Mouse (Mus musculus) splenic B cell, adult 2 months (primary cell): ENCODE measurements around the gene Ythdf1.

Experiments used
- DNase-seq: peaks from one replicate; pipeline ENCODE4 v3.0.0-alpha.2; 2011; ENCODE audit warnings: low read depth, low spot score
- H3K27me3 ChIP-seq: 2 replicates; pipeline ENCODE4 v1.6.1; 2012; ENCODE audit warnings: mild to moderate bottlenecking, low read length, moderate library complexity, mixed read lengths; ENCODE audit not compliant: control insufficient read depth, poor library complexity, insufficient read depth, severe bottlenecking
- H3K36me3 ChIP-seq: 2 replicates; pipeline ENCODE4 v1.6.1; 2012; ENCODE audit warnings: mild to moderate bottlenecking, low read length, moderate library complexity, mixed read lengths; ENCODE audit not compliant: control insufficient read depth, poor library complexity, insufficient read depth, severe bottlenecking

The Ythdf1 gene

GRCm38 (mm10) chr2:180920810-180921400, at the start of gene Ythdf1:
Ythdf1 (minus strand) TSS chr2:180920949.
- peak; percentile 98 for DNase-seq
- no peaks in the 10 kb centered on the region for H3K27me3 ChIP-seq
- peaks cover 5% of the 10 kb centered on the region; the same call in 1 of the 2 replicates for H3K36me3 ChIP-seq

GRCm38 (mm10) chr2:180967010-180967763, 46.4 kb upstream of the Ythdf1 start, which contains the start of gene Arfgap1:
Arfgap1 (plus strand) TSS chr2:180967225.
- peak; percentile 87 for DNase-seq
- no peaks in the 10 kb centered on the region for H3K27me3 ChIP-seq
- peaks cover 2% of the 10 kb centered on the region for H3K36me3 ChIP-seq

DNA sequence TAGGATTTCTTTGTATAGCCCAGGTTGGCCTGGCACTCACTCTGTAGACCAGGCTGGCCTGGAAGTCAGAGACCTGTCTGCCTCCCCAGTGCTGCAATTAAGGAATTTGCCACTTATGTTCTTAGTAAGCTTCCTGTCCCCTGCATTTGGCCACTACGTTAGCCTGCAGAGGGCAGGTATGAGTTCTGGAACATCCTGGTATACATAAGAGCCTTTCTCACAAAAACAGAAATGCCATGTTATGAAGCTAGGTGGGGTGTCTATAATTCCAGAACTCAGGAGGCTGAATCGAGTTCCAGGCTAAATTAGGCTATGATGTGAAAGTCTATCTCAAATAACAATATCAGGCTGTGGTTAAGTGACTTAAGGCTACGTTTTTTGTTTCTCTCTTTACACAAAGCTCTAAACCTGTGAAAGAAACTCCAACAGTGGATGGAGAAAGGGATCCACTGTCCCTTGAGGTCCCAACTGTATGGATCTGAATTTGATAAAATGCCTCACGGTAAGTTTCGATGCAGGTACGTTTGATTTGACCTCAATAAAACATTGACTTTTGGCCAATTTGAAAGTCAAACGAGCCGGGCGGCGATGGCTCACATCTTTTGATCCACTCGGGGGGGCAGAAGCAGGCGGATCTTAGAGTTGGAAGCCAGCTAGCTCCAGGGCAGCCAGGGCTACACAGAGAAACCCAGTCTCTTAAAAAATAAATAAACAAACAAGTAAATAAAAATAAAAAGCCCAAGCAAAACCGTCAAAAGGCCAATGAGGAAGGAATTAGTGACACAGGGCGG, 45.5 kb upstream of the Ythdf1 start:
- H3K27me3 ChIP-seq = no peaks in the 10 kb centered on the region
- no peaks in the 10 kb centered on the region for H3K36me3 ChIP-seq
- DNase-seq = peak; percentile 69

DNA sequence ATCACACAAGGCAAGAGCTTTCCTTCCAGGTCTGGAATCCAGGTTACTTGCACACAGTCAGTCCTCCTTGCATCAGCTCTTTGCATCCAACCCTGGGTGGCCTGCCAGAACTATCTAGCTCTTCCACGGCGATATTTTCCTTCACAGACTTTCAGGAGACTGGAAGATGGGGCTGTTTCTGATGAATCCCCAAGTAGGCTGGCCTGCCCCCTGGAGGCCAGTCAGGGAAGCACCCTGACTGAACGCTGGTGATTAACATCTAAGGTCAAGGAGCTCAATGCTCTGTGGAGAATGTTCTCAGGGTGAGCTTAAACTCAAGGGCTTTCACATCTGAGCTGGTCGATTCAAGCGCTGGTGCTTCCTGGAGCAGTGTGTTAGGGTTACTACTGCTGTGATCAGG, 43.2 kb upstream of the Ythdf1 start:
- Histone ChIP-seq H3K36me3 (no peaks in the 10 kb centered on the region), H3K27me3 (no peaks in the 10 kb centered on the region)
- peak; percentile 76 for DNase-seq

- DNase-seq = no peak
- Histone ChIP-seq H3K27me3 (no peaks in the 10 kb centered on the region), H3K36me3 (no peaks in the 10 kb centered on the region)
Measured at GRCm38 (mm10) chr2:180962616-180963308, 42.0 kb upstream of the Ythdf1 start.

DNA sequence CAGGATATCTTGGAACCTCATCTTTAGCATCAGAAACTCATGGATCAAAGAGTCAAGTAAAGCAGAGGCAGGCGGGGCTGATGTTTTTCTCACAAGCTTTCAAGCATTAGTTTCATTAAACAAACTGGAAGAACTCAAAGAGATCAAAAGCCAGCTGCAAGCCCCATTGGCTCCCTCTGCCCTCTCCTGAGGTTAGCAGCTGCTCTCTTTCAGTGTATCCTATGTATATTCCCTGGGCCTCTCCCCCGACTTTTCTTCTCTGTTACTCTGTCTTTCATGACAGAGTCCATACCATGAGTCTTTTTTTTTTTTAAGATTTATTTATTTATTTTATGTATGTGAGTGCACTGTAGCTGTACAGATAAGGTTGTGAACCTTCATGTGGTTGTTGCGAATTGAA, 39.4 kb upstream of the Ythdf1 start:
- Histone ChIP-seq H3K27me3 (no peaks in the 10 kb centered on the region), H3K36me3 (no peaks in the 10 kb centered on the region)
- no peak for DNase-seq

- DNase-seq = no peak
- Histone ChIP-seq H3K27me3 (no peaks in the 10 kb centered on the region), H3K36me3 (no peaks in the 10 kb centered on the region)
Measured at GRCm38 (mm10) chr2:180959605-180960004, 38.9 kb upstream of the Ythdf1 start.

GRCm38 (mm10) chr2:180954061-180955047, 33.6 kb upstream of the Ythdf1 start, which contains the start of gene Nkain4:
Nkain4 (minus strand) TSS chr2:180954699.
- DNase-seq = peak; percentile 19
- no peaks in the 10 kb centered on the region for H3K27me3 ChIP-seq

GRCm38 (mm10) chr2:180953638-180954037, 32.9 kb upstream of the Ythdf1 start:
- H3K36me3 ChIP-seq = no peaks in the 10 kb centered on the region
- DNase-seq = no peak
- no peaks in the 10 kb centered on the region for H3K27me3 ChIP-seq

More at GRCm38 (mm10) chr2:180954061-180955047, 33.6 kb upstream of the Ythdf1 start, which contains the start of gene Nkain4:
- H3K36me3 ChIP-seq = no peaks in the 10 kb centered on the region

DNA sequence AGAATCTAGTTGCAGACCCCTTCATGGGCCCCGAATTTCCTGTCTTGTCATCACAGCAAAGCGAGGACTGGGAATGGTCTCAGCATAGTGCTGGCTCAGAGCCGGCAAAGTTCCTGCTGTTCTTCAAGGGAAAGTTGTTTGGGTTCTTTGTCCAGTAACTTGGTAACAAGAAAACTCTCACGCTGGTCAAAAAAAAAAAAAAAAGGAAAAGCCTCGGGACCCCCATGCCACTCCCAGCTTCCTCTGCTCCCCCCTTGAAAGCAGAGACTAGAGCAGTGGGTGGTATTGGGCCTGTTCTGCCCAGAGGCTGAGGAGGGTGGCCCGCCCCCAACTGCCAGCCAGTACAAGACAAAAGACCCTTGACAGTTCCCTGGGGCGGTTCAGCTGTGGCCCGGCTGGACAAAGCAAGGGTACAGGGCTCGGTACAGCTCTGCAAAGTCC, 32.0 kb upstream of the Ythdf1 start:
- Histone ChIP-seq H3K36me3 (no peaks in the 10 kb centered on the region), H3K27me3 (no peaks in the 10 kb centered on the region)
- DNase-seq = no peak

DNA sequence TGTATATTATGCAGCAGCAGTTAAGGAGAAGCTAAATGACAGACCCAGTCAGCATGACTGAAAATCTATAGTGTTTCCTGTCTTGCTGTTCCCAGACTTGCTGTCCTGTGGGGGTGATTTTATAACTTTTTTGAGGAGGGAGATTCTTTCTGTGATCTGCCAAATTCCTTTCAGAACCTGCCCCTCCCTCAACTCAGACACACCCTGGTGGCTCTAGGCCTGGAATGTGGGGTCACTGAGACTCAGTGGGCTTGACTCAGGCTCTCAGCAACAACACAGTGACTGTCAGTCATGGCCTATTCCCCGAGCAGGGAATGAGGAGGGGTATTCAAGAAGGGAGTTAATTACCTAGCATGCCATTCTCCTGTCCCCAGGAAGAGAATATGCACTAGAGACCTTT, 29.2 kb upstream of the Ythdf1 start:
- H3K27me3 ChIP-seq = no peaks in the 10 kb centered on the region
- no peaks in the 10 kb centered on the region for H3K36me3 ChIP-seq
- no peak for DNase-seq

DNA sequence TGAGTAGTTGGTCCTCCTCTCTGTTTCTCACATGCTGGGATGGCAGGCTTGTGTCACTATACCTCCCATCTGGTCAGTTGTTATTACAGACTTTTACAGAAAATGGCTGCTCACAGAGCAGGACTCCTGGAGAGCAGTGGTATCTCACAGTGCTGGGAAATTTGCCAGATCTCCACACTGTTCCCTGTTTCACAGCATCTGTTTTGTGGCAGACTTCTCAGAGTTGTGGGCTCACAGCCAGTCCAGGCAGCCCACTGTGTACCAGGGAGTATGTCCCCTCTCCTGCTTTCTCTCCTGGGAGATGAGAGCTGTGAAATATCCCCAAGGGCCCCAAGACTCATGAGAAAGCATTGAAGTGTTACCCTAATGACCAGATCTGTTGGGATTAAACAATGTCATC, 21.1 kb upstream of the Ythdf1 start:
- DNase-seq = no peak
- no peaks in the 10 kb centered on the region for H3K27me3 ChIP-seq
- H3K36me3 ChIP-seq = no peaks in the 10 kb centered on the region

DNA sequence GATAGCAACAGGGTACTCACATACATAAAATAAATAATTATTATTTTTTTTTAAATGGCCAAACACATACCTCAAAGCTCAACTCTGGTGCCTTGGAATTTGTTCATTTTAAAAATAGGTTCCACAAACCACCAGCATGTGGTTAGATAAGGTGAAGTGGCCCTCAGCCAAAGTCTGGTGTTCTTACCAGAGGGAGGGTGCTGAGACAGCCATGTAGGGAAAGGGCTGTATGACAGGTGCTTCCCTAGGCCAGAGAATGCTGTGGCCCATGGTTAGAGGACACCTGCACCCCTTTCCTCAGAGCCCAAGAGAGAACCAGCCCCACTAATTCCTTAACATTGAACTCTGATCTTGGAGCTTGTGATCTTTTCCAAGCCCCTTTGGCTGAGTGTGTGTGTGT, 19.4 kb upstream of the Ythdf1 start:
- DNase-seq = no peak
- no peaks in the 10 kb centered on the region for H3K27me3 ChIP-seq
- H3K36me3 ChIP-seq = no peaks in the 10 kb centered on the region
